Mouse (Mus musculus) C2C12 (cell line): ENCODE measurements around the gene Clta. TPM values are rescaled to one million over a fixed set of nuclear protein-coding genes. Genes with fewer than 3 reads are reported as not detected.

Experiments used
- H3K27me3 ChIP-seq: one replicate; pipeline ENCODE4 v1.6.1; 2011; ENCODE audit not compliant: control insufficient read depth, insufficient read depth, insufficient read length
- H3K36me3 ChIP-seq: one replicate; pipeline ENCODE4 v1.6.1; 2011; ENCODE audit not compliant: control insufficient read depth, insufficient read depth
- H3K4me3 ChIP-seq: one replicate; pipeline ENCODE4 v1.5.1; 2011; ENCODE audit warnings: mild to moderate bottlenecking, control low read depth; ENCODE audit not compliant: poor library complexity, insufficient read depth, severe bottlenecking
- H3K79me2 ChIP-seq: one replicate; pipeline ENCODE4 v1.6.1; 2011; ENCODE audit not compliant: control insufficient read depth, insufficient read depth
- H3K79me3 ChIP-seq: one replicate; pipeline ENCODE4 v1.6.1; 2011; ENCODE audit warnings: low read depth, control low read depth
- H3ac ChIP-seq: one replicate; pipeline ENCODE3; 2011; ENCODE audit warnings: low read depth; ENCODE audit not compliant: control insufficient read depth, insufficient read length
- CEBPB ChIP-seq: IDR thresholded peaks from one replicate; pipeline ENCODE4 v1.6.1; 2011; ENCODE audit warnings: low read depth, mild to moderate bottlenecking, control low read depth, moderate library complexity
- CTCF ChIP-seq: IDR thresholded peaks from one replicate; pipeline ENCODE4 v1.5.1; 2011; ENCODE audit not compliant: control insufficient read depth, insufficient read depth, insufficient read length
- FOSL1 ChIP-seq: IDR thresholded peaks from one replicate; pipeline ENCODE4 v1.8.0; 2011; ENCODE audit warnings: mild to moderate bottlenecking, low read length; ENCODE audit not compliant: poor library complexity, insufficient read depth, severe bottlenecking
- MAX ChIP-seq: IDR thresholded peaks from one replicate; pipeline ENCODE4 v1.6.1; 2011; ENCODE audit warnings: mild to moderate bottlenecking, control low read depth
- MYOD1 ChIP-seq: IDR thresholded peaks from one replicate; pipeline ENCODE4 v1.6.1; 2011; ENCODE audit warnings: low read depth; ENCODE audit not compliant: control insufficient read depth, insufficient read length
- MYOG ChIP-seq: IDR thresholded peaks from one replicate; pipeline ENCODE4 v1.6.1; 2011; ENCODE audit not compliant: control insufficient read depth, insufficient read length; ENCODE audit errors: extremely low read depth
- USF1 ChIP-seq: IDR thresholded peaks from one replicate; pipeline ENCODE4 v1.6.1; 2011; ENCODE audit warnings: low read depth, mild to moderate bottlenecking, control low read depth, moderate library complexity
- polyA plus RNA-seq: library from polyadenylated mRNA; unstranded; fragments of >200 nt; fragmentation: generic; extraction: Trizol; gene quantifications from one replicate; pipeline ENCODE4 v1.2.1, GENCODE M21; 2012; ENCODE audit warnings: missing spikeins

Gene Clta
- polyA plus RNA-seq, 1 experiment, result 470 TPM

DNA sequence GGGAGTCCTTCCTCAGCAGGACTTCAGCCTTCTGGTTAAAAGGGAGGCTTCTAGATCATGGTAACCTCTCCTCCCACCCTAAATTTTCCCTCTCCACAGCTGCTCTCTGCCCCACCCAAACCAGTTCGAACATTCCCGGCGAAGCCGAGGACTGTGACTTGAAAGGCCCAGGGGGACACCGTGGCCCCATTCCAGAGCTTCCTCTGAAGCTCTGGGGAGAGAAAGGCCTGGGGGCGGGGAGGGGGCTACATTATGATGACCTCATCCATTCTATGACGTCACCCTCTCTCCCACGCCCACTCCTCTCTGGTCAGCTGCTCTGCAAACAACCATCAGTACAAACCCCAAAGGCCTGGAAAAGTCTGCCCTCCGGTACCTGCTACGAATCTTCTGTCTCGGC, 21.1 kb upstream of the Clta start, which contains the start of gene Ccin:
Ccin (plus strand) TSS at position 303 of the 400 bp plus-strand sequence.
- Histone ChIP-seq H3K36me3 (peaks cover 20% of the 10 kb centered on the region), H3K79me3 (no peaks in the 10 kb centered on the region), H3K27me3 (no peaks in the 10 kb centered on the region), H3K79me2 (no peaks in the 10 kb centered on the region), H3ac (no peak within 1 kb of the TSS), H3K4me3 (no peak within 1 kb of the TSS)
- no peak for TF ChIP-seq MYOG
- no peak for TF ChIP-seq MYOD1
- TF ChIP-seq MAX, result no peak
- TF ChIP-seq FOSL1, result no peak
- TF ChIP-seq CEBPB, result no peak

GRCm38 (mm10) chr4:43983756-43984155, 20.5 kb upstream of the Clta start:
- TF ChIP-seq FOSL1 (no peak), MAX (no peak), MYOG (no peak), USF1 (no peak), CEBPB (no peak), MYOD1 (no peak), CTCF (no peak)
- H3K36me3 ChIP-seq, result peaks cover 15% of the 10 kb centered on the region
- no peaks in the 10 kb centered on the region for H3K79me3 ChIP-seq
- no peak overlapping the region for H3ac ChIP-seq
- no peaks in the 10 kb centered on the region for H3K27me3 ChIP-seq
- no peak overlapping the region for H3K4me3 ChIP-seq
- H3K79me2 ChIP-seq, result no peaks in the 10 kb centered on the region

- Histone ChIP-seq H3K79me2 (no peaks in the 10 kb centered on the region), H3ac (no peak overlapping the region), H3K27me3 (no peaks in the 10 kb centered on the region), H3K79me3 (no peaks in the 10 kb centered on the region), H3K4me3 (no peak overlapping the region), H3K36me3 (peaks cover 10% of the 10 kb centered on the region)
- TF ChIP-seq MYOD1 (no peak), MYOG (no peak), USF1 (no peak), FOSL1 (no peak), CEBPB (no peak), MAX (no peak)
Observed at GRCm38 (mm10) chr4:43984326-43984725, 19.9 kb upstream of the Clta start.

GRCm38 (mm10) chr4:43988976-43989375, 15.3 kb upstream of the Clta start:
- TF ChIP-seq MYOG, result no peak
- no peak for TF ChIP-seq CEBPB
- no peak for TF ChIP-seq MAX
- TF ChIP-seq MYOD1, result no peak
- no peak for TF ChIP-seq USF1
- no peak for TF ChIP-seq CTCF
- no peak for TF ChIP-seq FOSL1
- Histone ChIP-seq H3ac (no peak overlapping the region), H3K27me3 (no peaks in the 10 kb centered on the region), H3K4me3 (no peak overlapping the region), H3K79me2 (no peaks in the 10 kb centered on the region), H3K36me3 (no peaks in the 10 kb centered on the region), H3K79me3 (no peaks in the 10 kb centered on the region)

- Histone ChIP-seq H3K4me3 (no peak overlapping the region), H3K79me2 (no peaks in the 10 kb centered on the region), H3K27me3 (no peaks in the 10 kb centered on the region), H3ac (no peak overlapping the region), H3K79me3 (no peaks in the 10 kb centered on the region), H3K36me3 (no peaks in the 10 kb centered on the region)
- TF ChIP-seq CTCF (no peak), USF1 (no peak), MAX (no peak), MYOD1 (no peak), CEBPB (no peak), MYOG (no peak), FOSL1 (no peak)
Observed at GRCm38 (mm10) chr4:43993072-43993471, 11.2 kb upstream of the Clta start.

- TF ChIP-seq MYOD1 (no peak), MYOG (no peak), CTCF (no peak), MAX (no peak), FOSL1 (no peak)
- Histone ChIP-seq H3K4me3 (no peak overlapping the region), H3ac (no peak overlapping the region), H3K27me3 (no peaks in the 10 kb centered on the region), H3K79me2 (no peaks in the 10 kb centered on the region), H3K36me3 (no peaks in the 10 kb centered on the region), H3K79me3 (no peaks in the 10 kb centered on the region)
Observed at GRCm38 (mm10) chr4:43994342-43994741, 9.9 kb upstream of the Clta start.
